10 mouse cellular contexts compared by ENCODE assay signal in the genomic region with DNA sequence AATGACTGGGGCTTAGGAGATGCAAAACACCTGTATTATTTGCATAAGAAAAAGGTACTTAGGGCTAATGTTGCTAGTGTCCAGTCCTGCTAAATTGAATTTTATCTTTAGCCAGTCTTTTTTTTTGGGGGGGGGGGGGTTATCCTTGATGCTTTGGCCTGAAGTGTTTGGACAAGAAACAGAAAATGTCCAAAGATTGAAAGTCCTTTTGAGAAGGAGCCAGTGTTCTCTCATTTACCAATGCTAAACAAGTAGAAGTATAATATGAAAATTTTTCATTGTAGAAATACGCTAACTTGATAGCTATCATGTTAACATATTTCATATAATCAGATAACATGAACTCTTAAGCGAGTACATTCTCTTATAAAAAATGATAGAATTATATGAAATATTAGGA.
DNase-seq lines count a peak whose midpoint lies in the region; ATAC-seq and TF ChIP-seq lines count a peak whose summit lies in the region.
"Had no signal": no experiment of that assay in that cellular context is flagged by ENCODE, and none has a peak within 500 bp of the region (broad histone marks: within the 10 kb centered on the region; RNA-seq: fewer than 3 reads in every experiment).

No protein-coding gene starts in this region.

- peak overlapping the region; percentile 96 for H3K27ac ChIP-seq in heart, postnatal 0 days (ENCODE audit: low read depth)
- no peak overlapping the region for H3K27ac ChIP-seq in hindbrain, embryonic 13.5 days
- H3K27ac ChIP-seq in midbrain, embryonic 10.5 days (replicated peaks): 0 out of 2 replicates have a peak overlapping the region, but pooled peaks have one; percentile 10

- peak overlapping the region; percentile 65 for H3K4me2 ChIP-seq in heart, postnatal 0 days (ENCODE audit: low read depth, low read length)
- peak overlapping the region; percentile 65 for H3K4me2 ChIP-seq in hindbrain, embryonic 13.5 days

- peak overlapping the region; percentile 73 for H3K9ac ChIP-seq in heart, postnatal 0 days (replicated peaks; ENCODE audit: low read depth, low read length)
- H3K9ac ChIP-seq in hindbrain, embryonic 13.5 days: no peak overlapping the region

- H3K9me3 ChIP-seq in heart, postnatal 0 days (replicated peaks; ENCODE audit: control insufficient read depth, low read length): no peaks in the 10 kb centered on the region
- no peaks in the 10 kb centered on the region for H3K9me3 ChIP-seq in hindbrain, embryonic 13.5 days
- no peaks in the 10 kb centered on the region for H3K9me3 ChIP-seq in midbrain, embryonic 10.5 days (replicated peaks)

- H3K27me3 ChIP-seq in heart, postnatal 0 days (ENCODE audit: control insufficient read depth, insufficient read depth, low read length): no peaks in the 10 kb centered on the region
- H3K27me3 ChIP-seq in hindbrain, embryonic 13.5 days: no peaks in the 10 kb centered on the region
- no peaks in the 10 kb centered on the region for H3K27me3 ChIP-seq in midbrain, embryonic 10.5 days (ENCODE audit: low read depth, poor library complexity, severe bottlenecking)

- ATAC-seq in heart, postnatal 0 days (ENCODE audit: insufficient read depth, low read depth): no peak
- no peak for ATAC-seq in hindbrain, embryonic 13.5 days (ENCODE audit: low FRiP score)
- no peak for ATAC-seq in erythroid progenitor cell, adult 5-6 weeks (replicated peaks; ENCODE audit: low FRiP score, poor library complexity, severe bottlenecking)

- peaks cover 8% of the 10 kb centered on the region for H3K36me3 ChIP-seq in heart, postnatal 0 days (replicated peaks; ENCODE audit: control insufficient read depth, insufficient read depth, low read length)
- peaks cover 6% of the 10 kb centered on the region for H3K36me3 ChIP-seq in hindbrain, embryonic 13.5 days
- peaks cover 23% of the 10 kb centered on the region for H3K36me3 ChIP-seq in midbrain, embryonic 10.5 days

- DNase-seq in heart, postnatal 0 days (ENCODE audit: low spot score): no peak
- no peak for DNase-seq in heart, adult 9 months (ENCODE audit: low spot score in 2 of 2)
- DNase-seq in R1 (ENCODE audit: low read depth, low spot score) (peak; percentile 31), adipocyte (ENCODE audit: low spot score) (no peak)
- DNase-seq in midbrain, embryonic 10.5 days (ENCODE audit: low spot score): no peak
- no peak for DNase-seq in spleen, postnatal 10 days (ENCODE audit: low spot score in 2 of 2)
- DNase-seq: cerebellum, adult 11 months; kidney, postnatal 10 days had no signal

- TF ChIP-seq CTCF in heart, postnatal 0 days (IDR thresholded peaks at IDR 0.05; ENCODE audit: low read depth): no peak

- peaks cover 19% of the 10 kb centered on the region for H3K4me1 ChIP-seq in heart, postnatal 0 days (ENCODE audit: control insufficient read depth, insufficient read depth)
- H3K4me1 ChIP-seq in hindbrain, embryonic 13.5 days (replicated peaks): peaks cover 28% of the 10 kb centered on the region
- H3K4me1 ChIP-seq in midbrain, embryonic 10.5 days: peaks cover 49% of the 10 kb centered on the region

- TF ChIP-seq EP300 in heart, postnatal 0 days (IDR thresholded peaks at IDR 0.05; ENCODE audit: low read depth): no peak

- peak overlapping the region; percentile 64 for H3K4me3 ChIP-seq in heart, postnatal 0 days (ENCODE audit: low read depth, low read length)
- H3K4me3 ChIP-seq in hindbrain, embryonic 13.5 days: peak overlapping the region; percentile 11
- H3K4me3 ChIP-seq in midbrain, embryonic 10.5 days: peak overlapping the region; percentile 59

- 70% methylated on average over 2 of the region's 2 CpGs for WGBS in heart, postnatal 0 days
- 89% methylated on average over 2 of the region's 2 CpGs for WGBS in hindbrain, embryonic 13.5 days
- 78% methylated on average over 2 of the region's 2 CpGs for WGBS in midbrain, embryonic 10.5 days

Comparison
In these comparisons a context has a peak if more than half of its experiments do, and no peak if none do; other contexts are left out.
1. H3K4me3 ChIP-seq: peak in every context shown above with its lines; median percentile 64 in heart, postnatal 0 days; 59 in midbrain, embryonic 10.5 days; 11 in hindbrain, embryonic 13.5 days.